Mouse (Mus musculus) stomach, embryonic 16.5 days (tissue): Measurements from ENCODE around the gene Cpe. TPM values are rescaled to one million over a fixed set of nuclear protein-coding genes. Genes with fewer than 3 reads are reported as not detected.
A peak's percentile ranks its signal among the peaks of the same experiment; 100 is the strongest.

ENCODE experiments used
- ATAC-seq: fragments of 200-750 bp; cut with Nextera tagmentation; 2 replicates; pipeline ENCODE4 v1.8.0; 2017; ENCODE audit warnings: moderate number of reproducible peaks, moderate TSS enrichment; ENCODE audit not compliant: insufficient read depth, low FRiP score
- H3K27ac ChIP-seq: fragments of 300-500 bp; sonication (generic); 2 replicates; pipeline ENCODE4 v1.5.1; 2014; ENCODE audit warnings: low read length
- H3K27me3 ChIP-seq: fragments of 300-500 bp; sonication (generic); 2 replicates; pipeline ENCODE4 v1.6.1; 2014; ENCODE audit warnings: low read length, control low read depth, mixed read lengths; ENCODE audit not compliant: control insufficient read depth, insufficient read depth
- H3K36me3 ChIP-seq: fragments of 300-500 bp; sonication (generic); 2 replicates; pipeline ENCODE4 v1.6.1; 2014; ENCODE audit warnings: low read length; ENCODE audit not compliant: control insufficient read depth, insufficient read depth
- H3K4me1 ChIP-seq: fragments of 300-500 bp; sonication (generic); 2 replicates; pipeline ENCODE4 v1.6.1; 2014; ENCODE audit warnings: low read length, control low read depth, mixed read lengths; ENCODE audit not compliant: control insufficient read depth, insufficient read depth
- H3K4me2 ChIP-seq: fragments of 300-500 bp; sonication (generic); 2 replicates; pipeline ENCODE4 v1.6.1; 2014; ENCODE audit warnings: low read depth, low read length, mixed read lengths
- H3K4me3 ChIP-seq: fragments of 300-500 bp; sonication (generic); replicated peaks from 2 replicates; pipeline ENCODE4 v1.5.1; 2014; ENCODE audit warnings: mild to moderate bottlenecking, low read length
- H3K9ac ChIP-seq: fragments of 300-500 bp; sonication (generic); 2 replicates; pipeline ENCODE4 v1.6.1; 2014; ENCODE audit warnings: low read length
- H3K9me3 ChIP-seq: fragments of 300-500 bp; sonication (generic); replicated peaks from 2 replicates; pipeline ENCODE4 v1.6.1; 2016; ENCODE audit warnings: low read length, control low read depth; ENCODE audit not compliant: control insufficient read depth
- WGBS: fragments of 180-500 bp; shearing (Covaris S2); extraction: QIAGEN DNeasy Blood & Tissue Kit; methylation state at CpG from one replicate; pipeline ENCODE4 v1.1.7; 2014; 5-methylcytosine and 5-hydroxymethylcytosine counted together
- polyA plus RNA-seq: library from polyadenylated mRNA; unstranded; fragments of >200 nt; fragmentation: Nextera tagmentation; extraction: Ambion mirVana; gene quantifications from 2 replicates; pipeline ENCODE4 v1.2.1, GENCODE M21; 2015

Cpe gene
- polyA plus RNA-seq, 1 experiment from 2014 or later = 151 TPM

DNA sequence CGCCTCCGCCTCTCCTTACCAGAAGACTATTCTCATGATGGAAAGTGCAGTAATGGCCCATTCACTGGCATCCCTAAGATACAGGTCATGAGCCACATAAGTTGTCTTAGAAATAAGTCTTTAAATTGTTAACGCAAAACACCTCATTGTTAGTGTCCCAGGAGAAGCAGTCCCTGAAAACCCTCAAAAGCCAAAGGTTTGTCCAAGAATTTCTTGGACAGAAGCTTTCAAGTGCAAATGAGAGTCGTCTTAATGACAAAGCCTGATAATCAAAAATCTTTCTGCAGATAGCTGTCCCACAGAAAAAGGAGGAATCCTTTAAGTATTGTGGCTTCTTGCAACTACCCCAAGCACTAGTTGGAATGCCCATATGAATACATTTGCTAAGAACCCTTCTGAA is 60.7 kb downstream of the Cpe start:
- Histone ChIP-seq H3K9ac (no peak overlapping the region), H3K4me3 (no peak overlapping the region), H3K4me1 (no peaks in the 10 kb centered on the region), H3K36me3 (no peaks in the 10 kb centered on the region), H3K4me2 (no peak overlapping the region), H3K27ac (no peak overlapping the region), H3K27me3 (no peaks in the 10 kb centered on the region), H3K9me3 (no peaks in the 10 kb centered on the region)
- WGBS = 88% methylated on average over 4 of the region's 4 CpGs
- no peak for ATAC-seq

DNA sequence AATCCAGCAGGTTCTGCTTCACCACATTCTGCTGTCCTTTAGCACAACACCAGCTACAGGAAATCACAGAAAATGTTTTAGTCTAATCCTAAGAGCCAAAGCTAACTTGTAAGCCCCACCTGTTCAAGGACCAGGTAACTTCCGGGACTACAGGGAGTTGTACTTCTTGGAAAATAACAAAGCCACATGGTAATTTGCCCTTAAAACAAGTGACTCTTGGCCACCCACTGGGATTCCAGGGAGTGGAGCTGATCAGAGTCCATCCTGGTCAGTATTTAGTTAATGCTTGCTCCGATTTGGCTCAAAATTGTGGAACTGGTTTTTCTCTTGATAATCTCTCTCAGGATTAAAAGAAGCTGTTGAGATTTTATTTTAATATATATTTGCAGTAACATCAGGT is 61.1 kb downstream of the Cpe start:
- H3K27ac ChIP-seq = no peak overlapping the region
- no peak overlapping the region for H3K9ac ChIP-seq
- no peaks in the 10 kb centered on the region for H3K4me1 ChIP-seq
- no peaks in the 10 kb centered on the region for H3K27me3 ChIP-seq
- no peaks in the 10 kb centered on the region for H3K36me3 ChIP-seq
- H3K4me3 ChIP-seq = no peak overlapping the region
- WGBS = 61% methylated on average over 2 of the region's 2 CpGs
- no peak for ATAC-seq
- no peak overlapping the region for H3K4me2 ChIP-seq
- H3K9me3 ChIP-seq = no peaks in the 10 kb centered on the region

DNA sequence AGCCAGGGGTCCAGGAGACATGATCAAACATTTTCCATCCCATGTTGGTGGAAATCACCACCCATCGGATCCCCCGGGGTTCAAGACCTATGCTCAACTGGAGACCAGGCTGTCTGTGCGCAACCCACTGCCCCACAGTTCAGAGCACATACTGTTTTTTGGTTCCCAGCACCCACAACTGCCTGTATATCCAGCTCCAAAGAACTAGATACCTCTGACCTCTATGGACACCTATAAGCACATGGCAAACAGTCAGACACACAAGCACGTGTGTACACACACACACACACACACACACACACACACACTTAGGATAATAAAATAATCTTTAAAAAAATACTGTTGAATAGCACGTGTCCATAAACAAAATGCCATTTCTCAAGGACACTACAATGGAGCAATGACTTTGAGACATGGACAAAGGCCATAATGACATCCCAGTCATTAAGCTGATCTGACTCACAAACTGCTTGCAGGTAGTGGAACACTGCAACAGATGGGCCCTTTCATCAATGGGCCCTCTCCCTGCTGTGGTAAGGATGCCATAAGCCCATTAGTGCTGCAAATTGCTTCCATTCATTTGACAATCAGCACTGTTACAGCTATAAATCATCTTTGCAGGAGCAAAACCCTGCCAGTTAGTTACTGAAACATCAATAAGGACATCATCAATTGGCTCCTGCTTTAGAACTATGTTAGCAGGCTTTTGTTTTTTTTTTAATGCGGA is 63.7 kb downstream of the Cpe start:
- Histone ChIP-seq H3K27me3 (no peaks in the 10 kb centered on the region), H3K9ac (no peak overlapping the region), H3K36me3 (no peaks in the 10 kb centered on the region), H3K4me2 (no peak overlapping the region), H3K4me3 (no peak overlapping the region), H3K27ac (no peak overlapping the region), H3K9me3 (no peaks in the 10 kb centered on the region), H3K4me1 (no peaks in the 10 kb centered on the region)
- ATAC-seq = no peak
- 89% methylated on average over 6 of the region's 6 CpGs for WGBS

DNA sequence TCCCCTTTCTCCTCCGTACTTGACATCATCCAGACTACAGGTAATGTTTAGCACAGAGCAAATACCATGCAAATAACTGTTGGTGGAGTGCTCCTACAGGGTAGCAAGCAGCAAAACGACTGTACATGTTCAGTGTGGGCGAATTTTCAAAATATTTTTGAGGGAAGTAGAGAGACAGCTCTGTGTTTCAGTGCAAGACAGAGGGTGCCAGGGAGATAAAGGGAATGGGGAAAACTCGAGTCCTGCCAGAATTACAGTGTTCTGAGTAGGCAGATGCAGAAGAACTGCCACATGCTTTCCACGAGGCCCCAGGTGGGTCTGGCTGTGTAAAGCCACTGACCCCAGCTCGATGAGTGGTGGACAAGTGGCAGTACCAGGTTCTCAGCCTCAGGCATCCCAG is 64.8 kb downstream of the Cpe start:
- no peaks in the 10 kb centered on the region for H3K4me1 ChIP-seq
- no peak overlapping the region for H3K27ac ChIP-seq
- H3K27me3 ChIP-seq = no peaks in the 10 kb centered on the region
- no peaks in the 10 kb centered on the region for H3K36me3 ChIP-seq
- no peak overlapping the region for H3K9ac ChIP-seq
- H3K4me3 ChIP-seq = no peak overlapping the region
- ATAC-seq = no peak
- no peak overlapping the region for H3K4me2 ChIP-seq
- H3K9me3 ChIP-seq = no peaks in the 10 kb centered on the region
- WGBS = 81% methylated on average over 6 of the region's 6 CpGs

DNA sequence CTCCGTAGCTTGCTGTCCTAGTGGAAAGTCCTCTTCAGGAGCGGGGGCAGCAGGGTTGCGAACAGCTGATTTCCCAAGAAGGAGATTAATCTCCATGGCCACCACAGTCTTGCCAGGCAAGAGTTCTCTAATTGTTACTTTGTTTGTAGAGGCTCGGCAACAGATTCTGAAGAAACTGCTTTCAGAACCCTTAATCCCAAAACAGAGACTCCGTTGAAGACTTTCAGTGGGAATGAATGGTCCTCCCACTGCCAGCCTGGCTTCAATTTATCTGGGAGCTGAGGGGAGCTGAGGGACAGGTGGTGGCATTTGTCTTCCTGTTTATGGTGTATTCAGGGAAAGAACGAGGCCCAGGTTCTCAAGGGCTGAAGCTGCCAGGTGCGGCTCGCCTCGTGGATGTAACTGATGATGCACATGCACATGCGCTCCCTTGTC is 68.2 kb downstream of the Cpe start:
- Histone ChIP-seq H3K27ac (no peak overlapping the region), H3K4me3 (no peak overlapping the region), H3K36me3 (no peaks in the 10 kb centered on the region), H3K9me3 (no peaks in the 10 kb centered on the region), H3K4me2 (no peak overlapping the region), H3K9ac (no peak overlapping the region), H3K27me3 (no peaks in the 10 kb centered on the region), H3K4me1 (no peaks in the 10 kb centered on the region)
- 74% methylated on average over 10 of the region's 10 CpGs for WGBS
- ATAC-seq = no peak

DNA sequence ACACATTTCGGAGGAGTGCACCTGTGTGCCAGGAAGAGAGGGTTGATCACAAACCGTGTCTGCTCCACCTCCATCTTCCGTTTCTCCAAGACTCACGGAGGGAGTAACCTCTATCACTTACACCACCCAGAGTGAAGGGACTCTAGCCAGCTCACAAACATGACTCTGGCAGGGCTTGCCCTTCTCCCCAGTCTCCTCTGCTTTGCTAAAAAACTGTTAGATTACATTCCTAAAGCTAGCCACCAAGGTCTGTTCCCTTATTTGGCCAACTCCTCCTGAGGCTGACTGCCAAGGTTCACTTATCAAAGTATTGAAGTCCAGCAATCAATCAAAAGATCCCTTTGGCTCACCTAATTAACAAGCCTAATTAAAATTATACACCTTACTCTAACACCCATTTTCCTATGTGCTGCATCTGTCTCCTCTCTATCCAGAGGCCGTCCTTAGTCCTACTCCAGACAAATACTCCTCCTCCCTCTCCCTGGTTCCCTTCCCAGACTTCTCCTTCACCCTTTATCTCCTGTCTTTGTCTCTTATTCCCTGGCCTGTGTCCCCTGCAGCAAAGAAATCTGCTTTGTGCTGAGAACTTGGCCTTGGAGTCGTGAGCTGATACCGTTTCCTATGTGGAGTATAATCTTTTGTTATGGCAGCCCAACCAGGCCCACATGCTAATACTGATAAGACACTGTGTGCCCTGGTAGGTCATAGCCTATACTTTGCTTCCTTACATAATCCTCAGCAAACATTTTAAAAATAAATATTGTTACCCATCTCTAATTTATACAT is 72.3 kb downstream of the Cpe start:
- no peak overlapping the region for H3K4me3 ChIP-seq
- H3K27ac ChIP-seq = peak overlapping the region; percentile 56
- no peak overlapping the region for H3K4me2 ChIP-seq
- H3K36me3 ChIP-seq = no peaks in the 10 kb centered on the region
- no peaks in the 10 kb centered on the region for H3K27me3 ChIP-seq
- ATAC-seq = peak; percentile 29; the same call in 1 of the 2 replicates
- no peaks in the 10 kb centered on the region for H3K4me1 ChIP-seq
- no peaks in the 10 kb centered on the region for H3K9me3 ChIP-seq
- WGBS = 51% methylated on average over 7 of the region's 7 CpGs
- H3K9ac ChIP-seq = no peak overlapping the region

DNA sequence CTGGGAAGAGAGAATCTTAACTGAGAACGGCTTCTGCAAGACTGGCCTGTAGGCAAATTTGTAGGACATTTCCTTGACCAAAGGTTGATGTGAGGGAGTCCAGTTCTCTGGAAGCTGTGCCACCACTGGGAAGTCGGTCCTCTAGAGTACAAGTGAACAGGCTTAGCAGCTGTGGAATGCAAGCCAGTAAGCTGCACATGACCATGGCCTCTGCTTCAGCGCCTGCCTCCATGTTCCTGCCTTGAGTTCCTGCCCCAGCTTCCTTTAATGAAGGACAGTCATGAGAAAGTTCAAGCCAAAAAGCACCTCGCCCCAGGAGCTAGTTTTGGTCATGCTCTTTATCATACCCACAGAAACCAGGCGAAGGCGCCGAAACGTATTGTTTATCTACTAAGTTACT is 73.2 kb downstream of the Cpe start:
- no peak overlapping the region for H3K27ac ChIP-seq
- H3K9ac ChIP-seq = no peak overlapping the region
- no peaks in the 10 kb centered on the region for H3K36me3 ChIP-seq
- H3K4me1 ChIP-seq = no peaks in the 10 kb centered on the region
- no peaks in the 10 kb centered on the region for H3K9me3 ChIP-seq
- WGBS = 90% methylated on average over 8 of the region's 8 CpGs
- no peak for ATAC-seq
- H3K4me2 ChIP-seq = no peak overlapping the region
- no peak overlapping the region for H3K4me3 ChIP-seq
- H3K27me3 ChIP-seq = no peaks in the 10 kb centered on the region

DNA sequence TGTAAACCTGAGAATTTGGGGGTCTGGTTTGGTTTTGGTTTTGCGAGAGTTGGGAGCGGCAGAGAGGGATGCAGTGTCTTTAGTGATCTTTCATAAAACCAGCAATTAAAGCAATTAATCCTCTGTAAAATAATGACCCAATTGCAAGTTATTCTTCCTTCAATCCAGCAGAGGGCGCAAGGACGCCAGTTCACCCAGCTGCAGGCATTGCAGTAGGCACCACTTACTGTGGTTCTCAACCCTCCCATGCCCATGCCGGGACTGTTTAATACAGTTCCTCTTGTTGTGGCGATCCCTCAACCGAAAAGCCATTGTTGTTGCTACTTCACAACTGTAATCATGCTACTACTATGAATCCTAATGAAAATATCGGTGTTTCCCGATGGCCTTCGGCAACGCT is 74.2 kb downstream of the Cpe start:
- H3K36me3 ChIP-seq = no peaks in the 10 kb centered on the region
- no peak for ATAC-seq
- no peak overlapping the region for H3K27ac ChIP-seq
- H3K4me2 ChIP-seq = no peak overlapping the region
- no peaks in the 10 kb centered on the region for H3K9me3 ChIP-seq
- no peaks in the 10 kb centered on the region for H3K4me1 ChIP-seq
- H3K4me3 ChIP-seq = no peak overlapping the region
- H3K27me3 ChIP-seq = no peaks in the 10 kb centered on the region
- no peak overlapping the region for H3K9ac ChIP-seq
- 59% methylated on average over 11 of the region's 11 CpGs for WGBS

DNA sequence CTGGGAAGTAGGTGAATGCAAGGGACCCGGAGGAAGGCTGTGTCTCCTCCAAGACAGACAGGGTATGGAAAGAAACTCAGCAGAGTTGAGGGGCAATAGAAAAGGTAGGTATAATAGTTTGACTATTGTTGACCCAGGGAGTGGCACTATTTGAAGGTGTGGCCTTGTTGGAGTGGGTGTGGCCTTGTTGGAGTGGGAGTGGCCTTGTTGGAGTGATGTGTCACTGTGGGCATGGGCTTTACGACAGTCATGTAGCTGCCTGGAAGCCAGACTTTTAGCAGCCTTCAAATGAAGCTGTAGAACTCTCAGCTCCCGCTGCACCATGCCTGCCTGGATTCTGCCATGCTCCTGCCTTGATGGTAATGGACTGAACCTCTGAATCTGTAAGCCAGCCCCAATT is 76.3 kb downstream of the Cpe start:
- Histone ChIP-seq H3K27me3 (no peaks in the 10 kb centered on the region), H3K9ac (no peak overlapping the region), H3K4me3 (no peak overlapping the region), H3K27ac (no peak overlapping the region), H3K4me1 (no peaks in the 10 kb centered on the region), H3K4me2 (no peak overlapping the region), H3K36me3 (no peaks in the 10 kb centered on the region), H3K9me3 (no peaks in the 10 kb centered on the region)
- 90% methylated on average over 3 of the region's 3 CpGs for WGBS
- ATAC-seq = no peak
